Mouse (Mus musculus) embryo, embryonic 11.5 days (tissue): ENCODE measurements around the gene Apol10b.
"Not testable (repeated sequence)": the region's sequence is repeated elsewhere in the genome, so short reads cannot be mapped to it uniquely, and the experiment has no call there.

Experiments
- DNase-seq: peaks from one replicate; pipeline ENCODE4 v3.0.0-alpha.2; 2012; ENCODE audit warnings: low read depth, low spot score

The Apol10b gene

DNA sequence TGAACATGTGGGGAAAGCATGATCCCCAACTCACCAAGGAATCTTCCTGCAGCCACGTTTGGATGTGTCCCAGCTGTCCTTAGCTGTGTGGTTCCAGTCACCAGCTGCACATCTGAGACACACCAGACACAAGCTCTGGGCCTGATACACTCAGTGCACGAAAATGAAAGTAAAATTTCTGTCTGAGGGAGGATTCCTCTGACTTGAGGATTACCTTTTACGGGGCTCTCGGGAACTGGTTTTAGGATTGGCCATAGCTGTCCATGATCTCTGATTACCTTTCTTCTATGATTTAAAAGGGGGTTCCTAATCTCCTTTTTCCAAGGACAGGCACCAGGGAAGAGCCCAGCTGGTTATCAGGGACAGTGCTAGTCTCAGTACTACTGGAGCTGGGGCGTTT is at the start of gene Apol10b:
Gene Apol10b (minus strand): TSS at position 165 of the 400 bp plus-strand sequence.
- DNase-seq, result no peak

DNA sequence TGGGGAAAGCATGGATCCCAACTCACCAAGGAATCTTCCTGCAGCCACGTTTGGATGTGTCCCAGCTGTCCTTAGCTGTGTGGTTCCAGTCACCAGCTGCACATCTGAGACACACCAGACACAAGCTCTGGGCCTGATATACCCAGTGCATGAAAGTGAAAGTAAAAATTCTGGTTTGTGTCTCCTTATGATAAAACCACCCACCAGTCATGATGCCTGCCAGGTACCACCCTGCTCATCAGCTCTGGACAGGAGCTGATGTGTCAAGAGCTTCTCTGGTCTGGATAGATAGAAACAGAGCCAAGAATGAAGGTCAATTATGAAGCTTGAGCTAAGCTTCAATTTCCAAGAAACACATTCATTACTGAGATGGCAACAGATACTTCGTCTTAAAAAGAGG is 47.3 kb upstream of the Apol10b start, which contains the start of gene Apol11b:
Gene Apol11b (minus strand): TSS at position 111 of the 400 bp plus-strand sequence.
- not testable (repeated sequence) for DNase-seq

DNA sequence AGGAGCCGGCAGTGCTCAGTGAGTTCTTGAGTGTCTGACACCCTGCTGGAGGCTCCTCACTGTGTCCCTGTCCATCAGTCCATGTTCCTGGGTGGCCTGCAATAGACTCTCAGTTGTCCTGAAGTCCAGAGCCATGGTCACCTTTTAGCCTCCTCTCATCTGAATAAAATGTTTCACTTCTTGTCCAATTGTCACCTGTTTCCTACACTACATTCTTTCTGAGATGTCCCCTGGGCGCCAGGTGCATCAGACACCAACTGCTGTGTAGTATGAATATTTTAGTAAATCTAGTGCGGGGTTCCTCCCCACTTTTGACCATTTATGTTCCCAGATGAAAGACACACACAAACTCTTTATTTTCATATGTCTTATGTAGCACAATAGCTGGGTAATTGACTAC is 33.9 kb upstream of the Apol10b start:
- not testable (repeated sequence) for DNase-seq

DNA sequence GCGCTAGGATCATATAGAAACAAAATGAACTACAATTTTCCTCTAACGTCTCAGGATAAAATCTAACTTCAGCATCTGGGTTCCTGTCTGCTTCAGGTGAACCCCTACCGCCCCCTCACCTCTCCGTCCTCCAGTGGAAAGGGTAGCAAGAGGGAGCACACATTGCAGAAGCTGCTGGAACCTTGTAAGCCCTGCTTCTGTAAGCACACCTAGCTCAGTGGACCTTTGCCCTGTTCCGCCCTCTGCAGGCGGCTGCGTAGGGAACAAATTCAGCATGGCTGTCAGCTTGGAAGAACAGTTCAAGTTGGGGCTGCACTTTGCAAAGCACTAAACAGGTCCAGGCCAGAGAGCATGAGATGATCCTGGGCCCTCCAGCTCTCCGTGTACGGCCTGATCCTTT is 32.7 kb upstream of the Apol10b start:
- not testable (repeated sequence) for DNase-seq

DNA sequence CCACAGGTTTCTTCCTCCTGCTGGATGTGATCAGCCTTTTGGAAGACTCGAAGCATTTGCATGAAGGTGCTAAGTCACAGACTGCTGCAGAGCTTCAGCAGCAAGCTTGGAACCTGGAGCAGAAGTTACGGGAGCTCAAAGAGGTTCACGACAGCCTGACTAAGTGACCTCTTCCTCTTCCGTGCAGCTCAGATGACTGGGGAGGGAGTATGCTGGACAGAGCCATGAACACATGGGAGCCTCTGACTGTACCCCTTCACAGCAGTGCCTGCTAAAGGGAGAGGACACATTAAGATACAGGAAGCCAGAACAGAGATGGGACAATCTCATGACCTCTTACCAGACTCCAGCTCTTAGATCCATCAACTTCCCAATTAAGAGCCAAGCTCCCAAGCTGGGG is 30.5 kb upstream of the Apol10b start:
- not testable (repeated sequence) for DNase-seq

DNA sequence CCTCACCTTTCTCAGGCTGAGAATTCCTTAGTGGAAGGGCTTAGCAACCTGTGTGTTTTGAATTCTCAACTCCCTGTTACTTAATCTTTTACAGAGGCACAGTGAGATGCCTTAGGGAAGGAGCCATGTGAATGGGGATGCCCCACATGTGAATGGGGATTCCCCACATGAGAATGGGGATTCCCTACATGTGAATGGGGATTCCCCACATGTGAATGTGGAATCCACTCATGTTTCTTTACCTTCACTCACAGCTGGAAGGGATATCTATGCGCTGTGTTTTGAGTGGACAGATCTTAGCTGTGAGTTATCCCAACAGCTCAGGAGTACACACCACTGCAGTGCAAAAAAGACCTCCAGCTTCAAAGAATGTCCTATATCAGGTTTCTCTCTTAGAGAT is 28.8 kb upstream of the Apol10b start:
- DNase-seq, result no peak

DNA sequence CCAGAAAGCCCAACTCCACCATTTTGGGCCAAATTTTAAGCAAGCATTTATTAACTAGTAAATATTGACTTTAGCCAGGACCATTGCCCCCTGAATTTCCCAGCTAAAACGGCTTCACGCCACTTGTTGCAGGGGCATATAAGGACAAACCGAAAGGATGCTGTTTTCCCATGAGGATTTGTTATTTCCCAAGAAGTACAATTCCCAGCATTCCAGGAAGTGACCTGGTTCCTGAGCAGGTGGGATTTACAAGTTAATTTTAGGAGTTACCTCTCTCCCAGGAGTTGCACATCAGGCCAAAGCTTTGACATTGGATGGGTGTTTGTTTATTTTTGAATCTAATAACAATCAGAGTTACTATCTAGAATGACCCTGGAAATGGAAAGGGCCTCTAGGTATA is 10.1 kb upstream of the Apol10b start:
- DNase-seq, result no peak

DNA sequence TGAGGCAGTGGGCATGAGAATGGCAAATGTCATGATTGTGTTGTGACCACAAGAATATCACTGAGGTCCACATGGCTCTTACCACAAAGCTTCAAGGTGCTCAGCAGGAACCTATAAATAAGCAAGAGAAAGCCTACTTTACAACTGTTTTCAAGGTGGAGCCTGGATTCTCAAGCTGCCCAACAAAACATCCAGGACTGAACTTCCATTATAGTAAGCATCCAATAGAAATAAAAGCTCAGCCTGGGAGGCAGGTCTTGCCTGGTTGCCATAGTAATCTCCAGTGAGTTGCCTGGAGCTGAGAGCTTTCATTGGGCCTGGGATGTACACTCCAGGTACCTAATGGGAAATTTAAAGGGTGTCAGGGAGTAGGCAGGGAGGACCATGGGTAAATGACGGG is 3.0 kb upstream of the Apol10b start, which contains the start of gene Gm36245:
Gene Gm36245 (plus strand): TSS at position 301 of the 400 bp plus-strand sequence.
- no peak for DNase-seq

DNA sequence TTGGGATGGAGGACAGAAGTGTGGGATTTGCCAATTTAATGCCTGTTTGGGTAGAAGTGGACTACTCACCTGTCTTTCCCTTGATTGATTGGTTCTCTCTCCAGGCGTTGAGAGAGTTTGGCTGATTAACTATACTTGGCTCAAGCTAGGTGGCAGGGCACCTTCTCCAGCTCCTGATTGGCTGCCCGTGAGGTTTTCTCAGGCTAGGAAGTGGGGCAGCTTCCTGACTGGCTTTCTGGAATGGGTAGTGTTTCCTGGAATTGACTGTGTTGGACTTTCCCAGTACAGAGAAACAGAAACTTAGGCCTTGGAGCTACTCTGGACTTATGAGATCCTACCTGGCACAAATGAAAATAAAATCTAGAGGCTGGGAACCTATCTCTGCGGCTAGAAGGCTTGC is 2.5 kb upstream of the Apol10b start:
- no peak for DNase-seq

DNA sequence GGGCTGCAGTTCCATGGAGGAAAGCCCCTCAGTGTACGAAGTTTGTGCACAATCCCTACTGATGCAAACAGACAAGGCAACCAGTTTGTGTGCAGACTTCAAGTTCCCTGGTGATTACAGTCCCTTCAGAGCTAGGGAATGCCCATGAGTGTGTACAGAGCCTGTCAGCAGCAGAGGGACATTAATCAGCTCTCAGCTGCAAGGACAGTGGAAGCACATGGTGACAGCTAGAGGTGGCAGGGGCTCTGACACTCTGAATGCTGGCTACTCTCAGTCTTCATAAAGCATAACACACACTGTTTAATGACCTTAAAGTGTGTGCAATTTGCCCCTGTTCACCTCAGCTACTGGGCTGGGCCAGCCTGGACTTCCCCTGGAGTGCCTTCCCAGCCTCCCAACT is 2.4 kb downstream of the Apol10b start:
- no peak for DNase-seq

DNA sequence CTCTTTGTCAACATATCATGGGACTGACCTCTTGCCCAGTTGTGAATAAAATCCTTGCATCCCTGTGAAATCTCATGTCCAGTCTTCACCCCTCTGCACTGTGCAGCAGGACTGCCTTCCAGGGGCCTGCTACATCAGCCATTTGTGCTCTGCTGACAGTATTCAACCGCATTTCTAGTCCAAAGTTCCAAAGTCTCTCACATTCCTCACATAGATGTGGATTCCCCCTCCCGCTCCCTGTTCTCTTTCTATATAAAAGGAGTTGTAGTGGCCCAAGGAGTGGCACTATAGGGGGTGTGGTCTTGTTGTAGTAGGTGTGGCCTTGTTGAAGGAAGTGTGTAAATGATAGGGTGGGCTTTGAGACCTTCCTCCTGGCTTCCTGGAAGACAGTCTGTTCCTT is 5.0 kb downstream of the Apol10b start:
- no peak for DNase-seq

DNA sequence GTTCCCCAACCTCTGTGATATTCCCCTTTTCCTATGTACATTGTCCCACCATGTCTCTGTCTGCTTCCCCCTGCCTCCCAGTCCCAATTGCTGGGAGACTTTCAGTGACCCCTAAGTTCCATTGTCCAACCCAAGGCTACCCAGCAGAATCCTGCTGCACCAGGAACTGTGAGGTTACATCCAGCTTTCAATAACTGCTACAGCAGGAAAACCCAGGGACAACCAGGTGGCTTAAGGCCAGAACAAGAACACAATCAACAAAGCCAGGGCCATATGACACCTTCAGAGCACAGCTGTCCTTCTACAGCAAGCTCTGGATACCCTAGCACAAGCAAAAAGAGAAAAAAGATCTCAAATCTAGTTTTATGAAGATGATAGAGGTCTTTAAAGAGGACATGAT is 6.9 kb downstream of the Apol10b start:
- no peak for DNase-seq

DNA sequence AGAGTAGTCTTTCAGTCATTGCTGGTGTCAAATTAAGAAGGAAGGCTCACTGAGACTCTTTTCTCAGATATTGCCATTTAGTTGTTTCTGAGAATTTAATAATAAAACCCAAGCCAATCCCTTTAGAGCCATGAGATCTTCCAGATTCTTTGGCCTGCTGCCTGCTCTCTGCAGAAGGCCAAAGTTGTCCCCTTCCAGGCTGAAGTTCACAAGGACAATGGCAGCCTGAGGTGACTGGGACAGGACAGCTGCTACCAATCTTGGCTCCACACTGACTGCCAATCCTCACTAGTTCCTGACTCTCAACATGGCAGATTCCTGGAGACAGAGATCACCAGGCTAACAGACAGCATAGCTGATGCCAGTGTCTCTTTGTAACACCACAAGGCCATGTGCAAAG is 8.9 kb downstream of the Apol10b start:
- no peak for DNase-seq

DNA sequence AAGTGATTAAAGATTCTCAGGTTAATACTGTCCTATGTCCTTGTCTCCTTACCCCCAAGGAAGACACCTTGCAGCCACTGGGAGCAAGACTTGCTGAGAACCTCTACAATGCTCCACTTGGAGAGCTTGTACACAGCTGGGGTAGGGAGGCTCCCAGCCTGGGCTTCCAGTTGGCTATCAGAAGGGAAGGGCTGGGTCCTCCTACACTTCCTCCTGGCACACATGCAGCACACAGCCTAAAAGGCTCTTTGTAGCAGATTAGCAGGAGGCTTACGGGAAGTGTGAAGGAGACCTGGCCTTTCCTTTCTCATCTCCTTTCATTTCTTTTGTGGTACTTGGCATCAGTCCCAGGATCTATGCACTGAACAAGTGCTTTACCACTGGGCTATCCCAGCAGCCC is 14.2 kb downstream of the Apol10b start:
- DNase-seq, result no peak

DNA sequence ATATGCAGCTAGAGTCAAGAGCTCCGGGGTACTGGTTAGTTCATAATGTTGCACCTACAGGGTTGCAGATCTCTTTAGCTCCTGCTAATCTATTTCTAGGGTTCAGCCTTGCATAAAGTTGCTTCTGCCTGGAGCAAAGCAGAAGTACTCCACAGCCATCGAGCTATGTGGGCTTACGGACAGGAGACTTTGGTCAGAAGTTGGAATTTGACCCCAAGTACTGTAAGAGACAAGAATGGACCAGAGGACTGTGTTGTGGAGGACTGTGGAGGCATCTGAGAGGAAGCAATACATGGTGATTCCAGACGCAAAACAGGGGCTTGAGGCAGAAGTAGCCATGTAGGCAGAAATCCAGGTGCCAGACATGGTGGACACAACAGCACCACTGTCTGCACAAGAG is 16.6 kb downstream of the Apol10b start:
- no peak for DNase-seq

DNA sequence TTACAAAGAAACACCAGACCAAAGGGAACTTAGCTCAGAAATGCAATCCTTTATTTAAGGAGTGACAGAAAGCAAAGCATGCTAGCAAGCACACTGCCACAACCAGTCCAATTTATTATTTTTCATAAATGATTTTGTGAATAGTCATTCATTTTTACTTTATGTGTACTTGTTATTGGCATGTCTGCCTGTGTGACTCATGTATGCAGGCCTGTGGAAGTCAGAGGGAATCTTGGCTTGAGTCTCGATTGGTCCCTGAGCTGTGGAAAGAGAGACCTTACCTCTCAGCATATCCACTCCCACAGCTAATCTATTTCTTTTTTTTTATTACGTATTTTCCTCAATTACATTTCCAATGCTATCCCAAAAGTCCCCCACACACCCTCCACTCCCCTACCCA is 17.1 kb downstream of the Apol10b start:
- DNase-seq, result no peak

DNA sequence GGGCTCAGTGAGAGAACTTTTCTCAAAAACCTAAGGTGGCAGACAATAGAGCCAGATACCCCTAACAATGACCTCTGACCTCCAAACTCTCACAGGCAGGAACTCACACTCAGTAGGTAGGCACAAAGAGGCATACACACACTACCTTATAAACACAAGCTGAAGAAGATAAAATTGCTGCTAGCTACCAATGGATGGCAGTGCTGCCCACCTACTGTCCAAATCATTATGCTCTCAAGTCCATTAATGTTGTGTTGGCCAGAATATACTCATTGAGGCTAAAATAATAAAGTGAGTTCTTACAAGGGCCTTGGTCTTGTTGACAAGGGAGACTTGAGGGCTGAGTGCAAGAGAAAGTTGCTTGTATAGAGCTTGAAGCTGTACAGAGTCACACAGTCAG is 32.7 kb downstream of the Apol10b start:
- no peak for DNase-seq

DNA sequence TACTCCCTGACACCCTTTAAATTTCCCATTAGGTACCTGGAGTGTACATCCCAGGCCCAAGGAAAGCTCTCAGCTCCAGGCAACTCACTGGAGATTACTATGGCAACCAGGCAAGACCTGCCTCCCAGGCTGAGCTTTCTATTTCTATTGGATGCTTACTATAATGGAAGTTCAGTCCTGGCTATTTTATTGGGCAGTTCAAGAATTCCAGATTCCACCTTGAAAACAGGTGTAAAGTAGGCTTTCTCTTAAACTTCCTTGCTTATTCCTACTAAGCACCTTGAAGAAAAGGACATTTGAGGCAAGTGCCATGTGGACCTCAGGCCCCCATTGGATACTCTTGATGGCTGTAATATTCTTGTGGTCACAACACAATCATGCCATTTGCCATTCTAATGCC is 34.1 kb downstream of the Apol10b start, which contains the start of gene 1700025B11Rik:
Gene 1700025B11Rik (minus strand): TSS at position 101 of the 400 bp plus-strand sequence.
- no peak for DNase-seq

DNA sequence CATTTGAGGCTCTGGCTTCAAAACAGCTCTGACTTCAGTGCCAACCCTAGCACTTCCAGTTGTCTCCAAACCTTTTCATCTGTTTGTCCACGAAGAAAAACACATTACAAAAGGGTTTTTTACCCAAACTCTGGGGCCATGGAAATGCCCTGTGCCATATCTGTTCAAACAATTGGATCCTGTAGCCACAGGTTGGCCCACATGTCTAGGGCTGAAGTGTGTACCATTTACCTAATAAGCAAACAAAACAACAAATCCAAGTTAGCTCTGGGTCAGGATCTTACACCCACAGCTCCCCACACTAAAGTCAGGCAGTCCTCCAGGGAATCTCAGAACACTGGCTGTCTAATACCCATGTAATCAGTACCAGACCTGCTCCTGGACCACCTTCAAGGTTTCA is 56.7 kb downstream of the Apol10b start:
- not testable (repeated sequence) for DNase-seq
